7 mouse cellular contexts compared by ENCODE assay signal in genomic region chr12:79859354-79860247, GRCm38 (mm10).
DNase-seq lines count a peak whose midpoint lies in the region; ATAC-seq lines count a peak whose summit lies in the region.

No protein-coding gene starts in this region.

- peak overlapping the region; percentile 53 for H3K27ac ChIP-seq in hindbrain, embryonic 13.5 days
- peak overlapping the region; percentile 70 for H3K27ac ChIP-seq in limb, embryonic 15.5 days

- no peak overlapping the region for H3K4me3 ChIP-seq in hindbrain, embryonic 13.5 days
- no peak overlapping the region for H3K4me3 ChIP-seq in limb, embryonic 15.5 days

- ATAC-seq in hindbrain, embryonic 13.5 days (ENCODE audit: low FRiP score) = no peak
- no peak for ATAC-seq in limb, embryonic 15.5 days (ENCODE audit: insufficient number of reproducible peaks, low FRiP score, low TSS enrichment, low read depth)

- H3K9ac ChIP-seq in hindbrain, embryonic 13.5 days = no peak overlapping the region
- no peak overlapping the region for H3K9ac ChIP-seq in limb, embryonic 15.5 days

- no peak overlapping the region for H3K4me2 ChIP-seq in hindbrain, embryonic 13.5 days
- no peak overlapping the region for H3K4me2 ChIP-seq in limb, embryonic 15.5 days

- H3K36me3 ChIP-seq in hindbrain, embryonic 13.5 days = no peaks in the 10 kb centered on the region
- H3K36me3 ChIP-seq in limb, embryonic 15.5 days = no peaks in the 10 kb centered on the region

- peaks cover 12% of the 10 kb centered on the region for H3K4me1 ChIP-seq in hindbrain, embryonic 13.5 days (replicated peaks)
- H3K4me1 ChIP-seq in limb, embryonic 15.5 days = peaks cover 55% of the 10 kb centered on the region

- no peaks in the 10 kb centered on the region for H3K27me3 ChIP-seq in hindbrain, embryonic 13.5 days
- H3K27me3 ChIP-seq in limb, embryonic 15.5 days = no peaks in the 10 kb centered on the region

- WGBS in hindbrain, embryonic 13.5 days = 40% methylated on average over 14 of the region's 14 CpGs
- WGBS in limb, embryonic 15.5 days = 29% methylated on average over 14 of the region's 14 CpGs

- DNase-seq in adrenal gland, postnatal 25 days = peak; percentile 57
- peak; percentile 34 for DNase-seq in fibroblast of lung, adult 2 months (ENCODE audit: low read depth)
- DNase-seq in neural tube, embryonic 10.5 days (ENCODE audit: extremely low spot score, low spot score) = peak; percentile 42
- no peak for DNase-seq in layer of hippocampus, postnatal 14 days (ENCODE audit: low spot score in 2 of 2)
- DNase-seq in frontal cortex, adult 2 months (ENCODE audit: extremely low spot score in 1 of 2, low spot score in 1 of 2) = no peak

- no peaks in the 10 kb centered on the region for H3K9me3 ChIP-seq in hindbrain, embryonic 13.5 days
- no peaks in the 10 kb centered on the region for H3K9me3 ChIP-seq in limb, embryonic 15.5 days

Comparison
In these comparisons a context has a peak if more than half of its experiments do, and no peak if none do; other contexts are left out.
1. DNase-seq: peak in adrenal gland, postnatal 25 days (single experiment), fibroblast of lung, adult 2 months (single experiment) and neural tube, embryonic 10.5 days (single experiment); none in layer of hippocampus, postnatal 14 days (0 of 2) and frontal cortex, adult 2 months (0 of 2).